Mouse (Mus musculus) cerebellum, adult 9-11 months (tissue): ENCODE data around the gene Tbc1d21.
A peak's percentile ranks its signal among the peaks of the same experiment; 100 is the strongest.

ENCODE experiments used
- DNase-seq: peaks from one replicate; pipeline ENCODE4 v3.0.0; 2022

Gene Tbc1d21

GRCm38 (mm10) chr9:58370355-58370754, at the start of gene Tbc1d21:
Tbc1d21 (minus strand) TSS chr9:58370455.
- no peak for DNase-seq

DNA sequence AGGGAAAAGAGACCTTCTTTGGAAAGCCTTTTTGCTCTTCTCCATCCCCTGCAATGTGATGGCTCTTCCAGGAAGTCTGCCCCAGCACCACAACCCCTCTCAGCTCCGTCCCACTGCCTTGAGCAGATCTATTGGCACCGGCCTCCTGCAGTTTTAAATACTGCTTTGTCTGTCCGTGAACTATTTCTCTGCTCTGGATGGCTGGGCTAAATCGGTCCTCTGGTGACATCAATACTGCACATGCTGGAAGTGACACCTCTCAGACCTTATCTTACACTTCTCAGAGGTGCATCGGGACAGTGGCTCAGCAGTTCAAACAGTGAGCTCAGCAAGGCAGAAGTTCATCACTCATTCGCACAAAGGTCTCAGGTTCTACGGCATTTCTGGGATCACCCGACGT, 41.3 kb upstream of the Tbc1d21 start:
- DNase-seq: no peak

- peak; percentile 91 for DNase-seq
Observed at GRCm38 (mm10) chr9:58410057-58410735, 39.9 kb upstream of the Tbc1d21 start.

GRCm38 (mm10) chr9:58409247-58409646, 39.0 kb upstream of the Tbc1d21 start:
- peak; percentile 51 for DNase-seq

- DNase-seq: no peak
Observed at GRCm38 (mm10) chr9:58404412-58404811, 34.2 kb upstream of the Tbc1d21 start.

GRCm38 (mm10) chr9:58401371-58402082, 31.3 kb upstream of the Tbc1d21 start:
- DNase-seq: peak; percentile 74

GRCm38 (mm10) chr9:58399609-58400008, 29.4 kb upstream of the Tbc1d21 start:
- no peak for DNase-seq

- DNase-seq: peak; percentile 32
Observed at GRCm38 (mm10) chr9:58394605-58395004, 24.4 kb upstream of the Tbc1d21 start.

- DNase-seq: peak; percentile 90
Observed at GRCm38 (mm10) chr9:58393875-58394274, 23.6 kb upstream of the Tbc1d21 start.

GRCm38 (mm10) chr9:58388381-58388780, 18.1 kb upstream of the Tbc1d21 start:
- no peak for DNase-seq

DNA sequence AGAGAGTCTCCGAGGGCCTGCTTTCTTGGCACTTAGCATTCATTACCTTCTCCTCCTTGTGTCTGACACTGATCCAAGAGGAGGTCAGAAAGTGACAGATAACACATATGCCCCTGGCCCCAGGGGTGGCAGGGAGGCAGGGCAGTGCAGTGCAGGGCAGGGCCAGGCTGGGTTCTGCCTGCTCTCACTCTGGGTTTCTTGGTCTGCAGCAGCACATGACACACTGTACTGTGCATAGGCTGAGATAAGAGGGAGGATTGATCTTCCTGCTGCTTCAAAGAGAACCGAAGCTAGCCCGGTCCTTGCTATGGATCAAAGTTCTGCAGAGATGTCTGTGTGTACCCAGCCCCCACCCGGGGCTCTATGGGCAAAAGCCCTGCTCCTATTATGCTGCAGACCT, 8.6 kb upstream of the Tbc1d21 start:
- no peak for DNase-seq

DNA sequence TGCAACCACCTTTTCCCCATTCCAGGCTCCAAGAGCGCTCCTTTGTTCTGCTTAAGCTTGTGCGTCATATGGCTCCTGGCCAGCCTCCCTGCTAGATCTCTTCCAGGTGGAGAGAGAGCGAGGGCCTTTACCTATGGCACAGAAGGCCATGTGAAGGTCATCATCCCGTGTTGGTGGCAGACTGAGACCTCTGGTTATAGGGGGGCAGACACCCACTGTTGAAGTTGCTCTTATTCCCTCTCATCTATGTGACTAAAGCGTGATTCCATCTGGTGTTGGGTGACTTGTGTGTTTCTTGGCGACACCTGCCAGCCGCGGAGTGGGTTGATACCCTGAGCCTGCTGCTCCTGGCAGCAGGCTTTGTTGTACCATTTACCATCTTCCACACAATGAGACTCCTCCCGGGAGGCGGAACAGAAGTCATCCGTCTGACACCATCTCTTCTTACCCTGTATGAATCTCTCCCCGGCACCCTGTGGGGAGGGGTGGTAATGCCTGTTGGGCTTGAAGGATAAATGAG, 3.7 kb upstream of the Tbc1d21 start:
- peak; percentile 28 for DNase-seq

DNA sequence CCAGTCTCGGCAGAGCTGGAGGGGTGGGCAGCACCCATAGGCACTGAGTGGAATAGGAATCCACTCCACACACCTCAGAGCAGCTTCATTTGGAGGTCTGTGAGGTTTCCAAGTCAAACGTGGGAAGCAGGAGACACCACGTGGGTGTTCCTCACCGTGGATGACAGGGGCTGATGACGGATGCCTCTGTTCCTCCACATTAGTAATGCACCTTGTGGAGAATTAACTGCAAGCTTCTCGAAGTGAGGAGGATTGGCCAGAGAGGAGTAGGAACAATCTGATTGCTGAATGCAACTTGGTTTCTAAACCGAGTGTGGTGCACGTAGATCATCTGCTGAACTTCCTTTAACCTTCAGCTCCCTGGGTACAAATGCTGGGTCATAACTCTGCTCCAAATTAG, 1.7 kb upstream of the Tbc1d21 start:
- no peak for DNase-seq

DNA sequence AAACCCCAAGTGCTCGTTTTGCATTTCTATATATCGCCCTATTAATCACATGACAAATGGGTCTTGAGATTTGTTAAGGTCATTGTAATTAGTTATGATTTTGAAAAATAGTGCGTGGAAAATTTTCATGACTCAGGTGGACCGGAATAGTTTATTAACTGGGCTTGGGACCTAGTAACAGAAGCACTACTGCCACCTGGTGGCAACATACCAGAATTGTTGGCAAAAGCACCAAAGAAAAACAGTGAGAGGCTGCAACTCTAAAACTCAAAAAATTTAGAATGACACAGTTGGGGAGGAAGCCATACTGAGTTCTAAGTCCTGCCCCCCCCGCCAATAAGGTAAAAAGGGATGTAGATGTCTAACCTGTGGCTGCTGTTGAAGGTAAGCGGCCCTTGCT, 611 bp downstream of the Tbc1d21 start:
- DNase-seq: no peak

GRCm38 (mm10) chr9:58364325-58364724, 5.9 kb downstream of the Tbc1d21 start:
- DNase-seq: no peak

- DNase-seq: no peak
Observed at GRCm38 (mm10) chr9:58361956-58362355, 8.3 kb downstream of the Tbc1d21 start.

DNA sequence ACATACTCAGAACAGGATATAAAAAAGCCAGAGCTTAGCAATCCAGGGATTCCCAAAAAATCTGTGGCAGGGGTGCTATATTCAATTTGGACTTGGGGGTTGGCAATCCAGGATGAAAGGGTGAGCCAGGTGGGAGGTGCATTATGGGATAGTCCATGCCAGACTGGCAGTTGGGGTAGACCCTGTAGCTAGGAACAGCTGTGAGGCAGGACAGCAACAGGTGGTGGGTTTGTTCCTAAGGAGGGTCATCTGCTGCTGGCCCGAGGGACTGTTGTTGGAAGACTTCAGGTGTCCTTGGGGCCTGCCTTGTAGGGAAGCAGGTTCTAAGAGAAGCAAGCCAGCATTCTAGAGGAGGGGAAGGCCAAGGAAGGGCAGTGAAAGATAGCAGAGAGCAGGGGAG, 8.9 kb downstream of the Tbc1d21 start:
- no peak for DNase-seq

DNA sequence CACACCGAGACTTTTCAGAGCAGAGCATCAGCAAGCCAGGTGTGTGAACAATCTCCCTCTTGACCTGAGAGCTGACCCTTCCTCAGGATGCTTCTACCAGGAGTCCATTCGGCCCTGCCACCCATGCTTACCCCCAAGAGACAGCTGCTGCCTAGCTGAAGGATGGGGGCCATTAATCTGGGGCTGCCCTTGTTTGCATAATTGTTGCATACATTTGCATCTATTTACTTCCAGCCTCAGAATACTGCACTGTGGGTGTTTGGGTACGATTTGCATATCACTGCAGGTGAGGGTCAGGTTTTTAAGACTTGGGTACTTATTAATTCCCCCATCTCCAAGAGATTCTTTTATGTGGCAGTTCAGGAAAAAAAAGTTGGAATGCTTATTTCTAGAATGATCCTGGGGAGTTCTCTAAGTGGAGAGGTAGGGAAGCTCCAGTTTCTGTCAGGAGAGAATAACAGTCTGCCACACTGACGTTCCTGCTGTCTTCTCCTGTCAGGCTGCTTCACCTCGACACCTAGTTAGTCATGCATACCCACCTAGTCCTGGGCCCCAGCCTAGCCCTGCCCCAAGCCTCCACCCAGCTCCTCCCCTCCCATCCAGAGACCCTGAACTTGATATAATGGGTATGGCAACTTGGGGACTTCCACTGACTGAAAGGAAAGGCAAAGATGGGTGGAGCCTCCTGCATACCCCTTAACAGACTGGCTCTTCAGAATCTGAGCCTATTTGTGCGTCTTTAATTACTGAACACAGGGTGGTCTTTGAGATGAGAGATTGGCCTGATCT, 14.8 kb downstream of the Tbc1d21 start:
- no peak for DNase-seq

- DNase-seq: no peak
Observed at GRCm38 (mm10) chr9:58354701-58355100, 15.6 kb downstream of the Tbc1d21 start.

- DNase-seq: no peak
Observed at GRCm38 (mm10) chr9:58353224-58353623, 17.0 kb downstream of the Tbc1d21 start.

- no peak for DNase-seq
Observed at GRCm38 (mm10) chr9:58347795-58348194, 22.5 kb downstream of the Tbc1d21 start.

- DNase-seq: no peak
Observed at GRCm38 (mm10) chr9:58346498-58346897, 23.8 kb downstream of the Tbc1d21 start.

DNA sequence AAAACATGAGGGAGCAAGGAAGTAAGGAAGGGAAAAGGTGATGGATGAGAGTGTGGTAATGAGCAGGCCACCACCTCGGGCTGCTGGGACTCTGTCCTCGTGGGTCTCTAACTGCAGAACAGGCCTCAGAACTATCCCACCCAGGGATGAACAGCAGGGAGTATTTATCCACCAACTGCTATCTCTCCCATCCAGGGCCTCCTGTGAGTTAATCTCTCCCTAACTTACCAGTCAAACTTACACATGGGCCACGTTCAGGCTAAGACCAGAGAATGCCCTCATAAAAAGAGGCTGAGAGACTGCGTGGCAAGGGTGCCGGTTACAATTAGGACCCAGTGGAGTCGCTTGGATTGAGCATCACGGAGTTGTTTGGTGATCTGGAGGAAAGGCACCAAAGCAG, 24.3 kb downstream of the Tbc1d21 start:
- DNase-seq: no peak

- DNase-seq: no peak
Observed at GRCm38 (mm10) chr9:58341795-58342194, 28.5 kb downstream of the Tbc1d21 start.
